Mouse (Mus musculus) liver, postnatal 0 days (tissue): Measurements from ENCODE around the gene Syt8. TPM values are rescaled to one million over a fixed set of nuclear protein-coding genes. Genes with fewer than 3 reads are reported as not detected.

Experiments
- ATAC-seq: fragments of 200-750 bp; cut with Nextera tagmentation; 2 replicates; pipeline ENCODE4 v1.8.0; 2017; ENCODE audit warnings: mild to moderate bottlenecking, moderate library complexity
- DNase-seq: peaks from one replicate; pipeline ENCODE4 v3.0.0-alpha.2; 2016
- H3K27ac ChIP-seq: fragments of 300-500 bp; sonication (generic); 2 replicates; pipeline ENCODE4 v1.5.1; 2014; ENCODE audit warnings: antibody characterized with exemption, moderate library complexity, mild to moderate bottlenecking, low read depth
- H3K27me3 ChIP-seq: fragments of 300-500 bp; sonication (generic); 2 replicates; pipeline ENCODE4 v1.6.1; 2014; ENCODE audit warnings: low read length, control low read depth, mixed read lengths; ENCODE audit not compliant: insufficient read depth
- H3K36me3 ChIP-seq: fragments of 300-500 bp; sonication (generic); replicated peaks from 2 replicates; pipeline ENCODE4 v1.6.1; 2014; ENCODE audit warnings: mild to moderate bottlenecking, control low read depth, low read length, moderate library complexity, mixed read lengths; ENCODE audit not compliant: insufficient read depth
- H3K4me1 ChIP-seq: fragments of 300-500 bp; sonication (generic); 2 replicates; pipeline ENCODE4 v1.6.1; 2014; ENCODE audit warnings: antibody characterized with exemption, mild to moderate bottlenecking, control low read depth; ENCODE audit not compliant: insufficient read depth
- H3K4me2 ChIP-seq: fragments of 300-500 bp; sonication (generic); 2 replicates; pipeline ENCODE4 v1.6.1; 2014; ENCODE audit warnings: low read depth, mild to moderate bottlenecking, low read length, moderate library complexity, mixed read lengths
- H3K4me3 ChIP-seq: fragments of 300-500 bp; sonication (generic); 2 replicates; pipeline ENCODE4 v1.5.1; 2014; ENCODE audit warnings: low read depth, low read length
- H3K9ac ChIP-seq: fragments of 300-500 bp; sonication (generic); replicated peaks from 2 replicates; pipeline ENCODE4 v1.6.1; 2014; ENCODE audit warnings: mild to moderate bottlenecking, moderate library complexity
- H3K9me3 ChIP-seq: fragments of 300-500 bp; sonication (generic); 2 replicates; pipeline ENCODE4 v1.6.1; 2016; ENCODE audit warnings: mild to moderate bottlenecking, control low read depth, low read length, mixed read lengths
- CTCF ChIP-seq: sonication (generic); IDR thresholded peaks from 2 replicates; pipeline ENCODE4 v1.5.1; 2016; ENCODE audit warnings: antibody characterized with exemption, low read depth
- EP300 ChIP-seq: IDR thresholded peaks from 2 replicates; pipeline ENCODE4 v1.6.1; 2016; ENCODE audit warnings: antibody characterized with exemption, low read depth, mild to moderate bottlenecking
- WGBS: fragments of 180-500 bp; shearing (Covaris S2); extraction: QIAGEN DNeasy Blood & Tissue Kit; methylation state at CpG from one replicate; pipeline ENCODE4 v1.1.7; 2014; ENCODE audit not compliant: insufficient replicate concordance; 5-methylcytosine and 5-hydroxymethylcytosine counted together
- polyA plus RNA-seq: library from polyadenylated mRNA; unstranded; fragments of >200 nt; fragmentation: Nextera tagmentation; extraction: Ambion mirVana; gene quantifications from 2 replicates; pipeline ENCODE4 v1.2.1, GENCODE M21; 2015

The Syt8 gene
- polyA plus RNA-seq, 1 experiment from 2014 or later: not detected

- DNase-seq (no peak), ATAC-seq (no peak)
- Histone ChIP-seq H3K4me1 (0 out of 2 replicates have a peak, but pooled peaks cover 7% of the 10 kb centered on the region), H3K9ac (no peak overlapping the region), H3K36me3 (no peaks in the 10 kb centered on the region), H3K4me3 (no peak overlapping the region), H3K27me3 (no peaks in the 10 kb centered on the region), H3K4me2 (no peak overlapping the region), H3K9me3 (no peaks in the 10 kb centered on the region), H3K27ac (no peak overlapping the region)
- TF ChIP-seq EP300 (no peak), CTCF (no peak)
- WGBS: 74% methylated on average over 6 of the region's 6 CpGs
Observed at GRCm38 (mm10) chr7:142445324-142445723, 10.7 kb downstream of the Syt8 start.

GRCm38 (mm10) chr7:142446264-142446663 lies 11.6 kb downstream of the Syt8 start:
- WGBS: 70% methylated on average over 4 of the region's 4 CpGs
- ATAC-seq (no peak), DNase-seq (no peak)
- H3K36me3 ChIP-seq: no peaks in the 10 kb centered on the region
- no peak overlapping the region for H3K9ac ChIP-seq
- 0 out of 2 replicates have a peak, but pooled peaks cover 7% of the 10 kb centered on the region for H3K4me1 ChIP-seq
- H3K27ac ChIP-seq: no peak overlapping the region
- TF ChIP-seq EP300 (no peak), CTCF (no peak)
- no peaks in the 10 kb centered on the region for H3K9me3 ChIP-seq
- H3K27me3 ChIP-seq: no peaks in the 10 kb centered on the region
- no peak overlapping the region for H3K4me3 ChIP-seq
- no peak overlapping the region for H3K4me2 ChIP-seq

DNA sequence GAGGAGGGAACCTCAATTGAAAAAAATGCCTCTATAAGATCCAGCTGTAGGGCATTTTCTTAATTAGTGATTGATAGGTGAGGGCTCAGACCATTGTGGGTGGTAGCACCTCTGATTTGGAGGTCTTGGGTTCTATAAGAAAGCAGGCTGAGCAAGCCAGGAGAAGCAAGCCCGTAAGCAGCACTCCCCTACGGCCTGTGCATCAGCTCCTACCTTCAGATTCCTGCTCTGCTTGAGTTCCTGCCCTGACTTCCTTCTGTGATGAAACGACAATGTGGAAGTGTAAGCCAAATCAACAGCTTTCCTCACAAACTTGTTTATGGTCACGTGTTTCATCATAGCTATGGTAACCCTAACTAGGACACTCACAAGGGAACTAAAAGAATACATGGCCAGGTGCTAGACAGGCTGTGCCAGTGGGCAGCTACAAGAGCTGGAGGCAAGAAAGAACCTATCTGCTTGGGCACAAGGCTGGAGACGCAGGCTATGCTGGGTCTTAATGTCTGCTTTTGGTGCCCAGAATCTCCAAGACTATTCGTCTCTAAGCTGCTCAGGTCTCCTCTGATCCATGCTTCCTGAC lies 14.5 kb downstream of the Syt8 start:
- Histone ChIP-seq H3K9ac (no peak overlapping the region), H3K36me3 (no peaks in the 10 kb centered on the region), H3K4me1 (no peaks in the 10 kb centered on the region), H3K27ac (no peak overlapping the region), H3K4me3 (no peak overlapping the region), H3K27me3 (no peaks in the 10 kb centered on the region), H3K9me3 (no peaks in the 10 kb centered on the region), H3K4me2 (no peak overlapping the region)
- DNase-seq: no peak
- WGBS: 52% methylated on average over 6 of the region's 6 CpGs
- no peak for ATAC-seq
- TF ChIP-seq EP300 (no peak), CTCF (no peak)

GRCm38 (mm10) chr7:142454706-142455105 lies 20.1 kb downstream of the Syt8 start:
- Histone ChIP-seq H3K27ac (no peak overlapping the region), H3K36me3 (no peaks in the 10 kb centered on the region), H3K4me2 (no peak overlapping the region), H3K4me1 (peaks cover 2% of the 10 kb centered on the region), H3K9ac (no peak overlapping the region), H3K9me3 (no peaks in the 10 kb centered on the region), H3K4me3 (no peak overlapping the region), H3K27me3 (no peaks in the 10 kb centered on the region)
- DNase-seq (no peak), ATAC-seq (no peak)
- 61% methylated on average over 1 of the region's 1 CpGs for WGBS
- TF ChIP-seq CTCF (no peak), EP300 (no peak)

DNA sequence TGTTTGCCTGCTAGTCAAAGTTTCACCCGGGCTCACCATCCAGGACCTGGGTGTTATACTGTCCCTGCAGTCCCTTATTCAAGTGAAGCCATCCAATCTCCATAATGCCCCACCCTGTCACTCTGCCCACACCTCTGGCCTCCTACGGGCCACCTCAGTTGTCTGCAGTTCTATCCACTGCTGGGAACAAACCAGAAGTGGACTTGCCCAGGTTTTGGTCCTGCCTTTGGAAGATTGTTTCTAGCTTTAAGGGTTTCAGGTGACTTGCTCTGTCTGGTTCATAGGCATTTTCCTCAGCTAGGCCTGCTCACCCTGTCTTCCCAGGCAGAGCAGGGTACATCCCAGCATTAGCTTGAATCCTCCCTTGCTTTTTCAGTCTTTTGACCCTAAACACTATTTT lies 20.6 kb downstream of the Syt8 start:
- peaks cover 8% of the 10 kb centered on the region for H3K4me1 ChIP-seq
- H3K27ac ChIP-seq: no peak overlapping the region
- no peaks in the 10 kb centered on the region for H3K36me3 ChIP-seq
- TF ChIP-seq EP300 (no peak), CTCF (no peak)
- DNase-seq (no peak), ATAC-seq (no peak)
- 57% methylated on average over 2 of the region's 2 CpGs for WGBS
- H3K4me3 ChIP-seq: no peak overlapping the region
- no peak overlapping the region for H3K9ac ChIP-seq
- H3K27me3 ChIP-seq: no peaks in the 10 kb centered on the region
- no peak overlapping the region for H3K4me2 ChIP-seq
- H3K9me3 ChIP-seq: no peaks in the 10 kb centered on the region

DNA sequence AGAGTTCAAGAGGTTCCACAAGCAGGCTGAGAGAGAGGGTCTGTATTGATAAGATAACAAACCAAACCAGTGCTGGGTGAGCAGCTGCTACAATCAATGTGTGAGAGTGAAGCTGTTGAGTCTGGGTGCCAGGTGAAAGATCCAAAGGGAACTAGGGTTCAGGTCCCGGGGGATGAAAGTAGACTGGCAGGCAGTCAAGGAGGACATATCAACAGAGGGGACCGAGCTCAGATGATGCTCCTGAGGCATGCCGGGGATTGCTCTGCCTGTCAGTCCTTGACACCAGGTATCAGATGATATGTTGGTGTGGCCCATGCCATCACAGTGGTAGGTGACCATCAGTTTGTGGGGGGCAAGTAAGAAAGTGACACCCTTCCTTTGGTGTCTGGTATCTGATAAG lies 22.2 kb downstream of the Syt8 start:
- no peak for DNase-seq
- no peaks in the 10 kb centered on the region for H3K9me3 ChIP-seq
- no peak overlapping the region for H3K27ac ChIP-seq
- no peaks in the 10 kb centered on the region for H3K27me3 ChIP-seq
- peaks cover 10% of the 10 kb centered on the region for H3K4me1 ChIP-seq
- no peak overlapping the region for H3K4me3 ChIP-seq
- TF ChIP-seq CTCF: no peak
- TF ChIP-seq EP300: no peak
- no peak for ATAC-seq
- no peaks in the 10 kb centered on the region for H3K36me3 ChIP-seq
- no peak overlapping the region for H3K4me2 ChIP-seq
- 49% methylated on average over 3 of the region's 3 CpGs for WGBS
- no peak overlapping the region for H3K9ac ChIP-seq
